Mouse (Mus musculus) heart, postnatal 25 days (tissue): Measurements from ENCODE around the gene Nsf. TPM values are rescaled to one million over a fixed set of nuclear protein-coding genes. Genes with fewer than 3 reads are reported as not detected.

ENCODE experiments used
- DNase-seq: peaks from one replicate; pipeline ENCODE4 v3.0.0; 2022; ENCODE audit warnings: low spot score
- intact Hi-C: fragments of 180-260 bp; cut with DNase I; formaldehyde crosslinking; loops from one replicate; pipeline ENCODE4 v1.15.1; 2025
- total RNA-seq, 2 experiments: library from RNA; stranded (reverse); gene quantifications; 2 replicates each; pipeline ENCODE4 v1.2.3; 2021

Gene Nsf
- total RNA-seq, 2 experiments from 2014 or later, result 31.3 to 31.9 TPM

DNA sequence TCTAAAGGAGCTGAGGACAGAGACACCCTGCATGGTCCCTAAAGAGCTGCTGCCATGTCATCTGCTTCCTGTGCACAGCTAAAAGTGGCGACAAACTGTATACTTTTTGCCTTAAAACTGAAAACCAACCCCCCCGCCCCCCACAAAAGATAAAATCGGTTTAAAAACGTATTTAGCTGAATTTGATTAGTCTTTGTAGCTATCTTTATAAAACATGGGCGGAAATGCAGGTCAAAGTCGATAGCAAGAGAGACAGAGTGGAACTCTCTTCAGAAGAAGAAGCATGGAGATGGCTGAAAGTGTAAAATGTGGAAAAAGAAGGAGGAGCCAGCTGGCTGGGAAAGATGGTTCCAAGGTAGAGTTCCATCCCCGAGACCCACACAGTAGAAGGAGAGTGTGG is 4.9 kb downstream of the Nsf start:
- DNase-seq, result no peak
- intact Hi-C loops, result no loop called here

DNA sequence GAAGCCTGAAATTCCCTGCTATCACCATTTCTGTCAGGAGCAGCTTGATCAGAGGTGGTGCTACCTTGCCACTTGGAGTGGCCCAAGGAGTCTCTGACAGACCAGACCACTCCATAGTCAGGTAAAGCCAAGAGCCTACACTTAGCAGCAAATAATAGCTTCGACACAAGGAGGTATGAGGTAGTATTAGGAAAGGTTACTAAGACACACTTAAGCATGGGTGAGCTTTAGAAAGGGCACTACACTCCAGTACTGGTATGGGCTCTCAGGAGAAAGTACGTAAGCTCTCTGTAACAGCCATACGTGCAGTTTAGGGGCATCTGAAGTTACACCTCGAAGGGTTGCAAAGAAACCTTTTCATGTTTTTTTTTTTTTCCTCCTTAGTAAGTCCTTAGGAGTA is 11.1 kb downstream of the Nsf start:
- DNase-seq, result no peak
- intact Hi-C loops, result no loop called here

DNA sequence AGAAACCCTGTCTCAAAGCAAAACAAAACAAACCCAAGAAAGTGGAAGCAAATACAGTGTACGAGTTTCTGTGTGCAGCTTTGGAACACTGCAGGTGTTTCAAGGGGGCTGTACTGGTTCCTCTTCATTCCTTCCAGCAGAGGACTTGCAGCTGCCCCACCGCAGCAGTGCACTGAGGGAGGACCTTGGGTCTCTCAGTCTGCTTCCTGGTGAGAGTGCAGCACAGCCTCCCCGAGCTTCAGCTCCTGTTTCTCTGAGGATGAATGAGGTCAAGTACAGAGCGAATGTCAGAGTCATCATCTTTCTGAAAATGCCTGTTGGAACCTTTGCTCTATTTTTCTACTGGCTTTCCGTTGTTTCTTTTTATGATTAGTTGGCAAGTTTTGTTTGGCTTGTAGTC is 12.5 kb downstream of the Nsf start:
- intact Hi-C loops, result no loop called here
- DNase-seq, result no peak

DNA sequence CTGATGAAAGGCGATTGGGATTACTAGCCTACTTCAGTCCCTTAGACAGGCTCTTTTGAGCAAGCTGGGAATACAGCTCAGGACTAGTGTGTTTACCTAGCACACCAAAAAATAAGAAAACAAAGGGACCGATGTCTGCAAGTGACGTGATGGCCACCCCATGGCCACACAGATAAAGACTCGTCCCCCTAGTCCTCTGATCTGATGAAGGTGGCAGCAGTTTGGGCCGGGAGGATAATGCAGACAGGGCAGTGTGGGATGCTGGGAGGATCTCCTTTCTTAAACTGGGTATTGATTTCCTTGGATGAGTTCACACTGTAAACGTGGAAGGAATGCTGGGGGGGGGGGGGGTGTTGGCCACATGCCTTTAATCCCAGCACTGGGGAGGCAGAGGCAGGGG is 13.0 kb downstream of the Nsf start:
- DNase-seq, result no peak
- intact Hi-C loops, result no loop called here

DNA sequence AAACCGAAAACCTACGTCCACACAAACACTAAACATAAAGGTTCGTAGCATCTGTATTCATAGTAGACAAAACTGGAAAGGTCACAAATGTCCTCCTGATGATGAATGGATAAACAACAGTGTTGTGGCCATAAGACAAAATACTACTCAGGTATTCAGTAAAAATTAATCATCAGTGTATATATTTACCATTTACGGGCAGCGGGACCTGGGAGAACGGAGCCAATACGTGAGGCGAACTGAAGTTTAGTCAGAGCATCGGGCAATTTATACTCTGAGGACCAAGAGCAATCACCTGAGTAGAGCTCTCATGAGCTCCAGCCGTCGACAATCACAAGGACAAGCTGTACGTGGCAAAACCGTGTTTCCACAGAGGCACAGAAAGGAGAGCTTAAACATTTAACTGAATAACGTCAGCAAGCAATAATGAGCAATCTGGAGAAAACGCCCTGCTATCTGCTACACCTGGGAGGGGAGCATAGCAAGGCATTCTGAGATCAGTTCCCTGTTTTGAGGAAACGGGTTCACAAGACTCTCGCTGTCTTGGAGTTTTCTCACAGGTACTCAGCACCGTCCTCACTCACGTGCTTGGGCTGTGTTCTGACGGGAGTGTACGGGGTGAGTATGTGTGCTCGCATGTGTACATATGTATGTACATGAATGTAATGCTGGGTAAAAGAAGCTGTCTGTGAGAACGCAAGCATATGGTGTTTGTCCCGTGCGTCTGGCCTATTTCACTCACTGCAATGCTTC is 15.7 kb downstream of the Nsf start:
- DNase-seq, result no peak
- intact Hi-C loops, result no loop called here

DNA sequence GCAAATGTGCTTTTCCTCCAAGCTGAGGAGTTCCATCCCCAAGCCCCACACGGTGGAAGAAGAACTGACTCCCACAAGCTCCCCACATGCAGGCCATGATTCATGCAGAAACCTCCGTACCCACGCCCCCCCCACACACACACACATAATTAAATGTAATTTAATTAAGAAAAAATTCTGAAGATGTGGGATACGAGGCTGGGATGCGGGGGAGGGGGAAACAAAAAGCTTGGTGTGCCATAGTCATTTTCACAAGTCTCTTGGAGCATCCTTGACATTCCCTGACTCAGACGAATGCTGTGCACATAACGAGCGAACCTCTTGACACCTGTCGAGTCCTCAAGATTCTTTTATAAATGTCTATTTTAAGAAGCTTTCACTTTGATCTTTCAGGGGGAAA is 16.4 kb downstream of the Nsf start:
- no peak for DNase-seq
- intact Hi-C loops, result no loop called here

DNA sequence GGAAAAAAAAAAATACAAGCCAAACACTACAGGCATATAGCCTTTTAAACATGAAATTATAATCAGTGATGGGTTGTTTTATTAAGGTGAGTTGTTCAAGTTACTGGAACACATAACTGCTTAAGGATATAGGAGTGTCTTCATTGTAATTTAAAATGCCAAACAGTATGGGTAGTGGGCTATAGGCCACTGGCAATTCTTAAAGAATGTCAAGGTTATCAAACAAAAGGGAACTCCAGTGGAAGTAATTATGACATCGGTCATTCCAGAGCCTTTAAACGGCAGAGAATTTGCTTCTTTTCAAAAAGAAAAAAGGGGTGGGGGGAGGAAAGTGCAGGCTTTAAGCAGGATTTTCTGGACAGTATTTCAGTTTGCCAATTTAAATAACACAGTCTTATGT is 18.1 kb downstream of the Nsf start:
- intact Hi-C loops, result no loop called here
- DNase-seq, result no peak

DNA sequence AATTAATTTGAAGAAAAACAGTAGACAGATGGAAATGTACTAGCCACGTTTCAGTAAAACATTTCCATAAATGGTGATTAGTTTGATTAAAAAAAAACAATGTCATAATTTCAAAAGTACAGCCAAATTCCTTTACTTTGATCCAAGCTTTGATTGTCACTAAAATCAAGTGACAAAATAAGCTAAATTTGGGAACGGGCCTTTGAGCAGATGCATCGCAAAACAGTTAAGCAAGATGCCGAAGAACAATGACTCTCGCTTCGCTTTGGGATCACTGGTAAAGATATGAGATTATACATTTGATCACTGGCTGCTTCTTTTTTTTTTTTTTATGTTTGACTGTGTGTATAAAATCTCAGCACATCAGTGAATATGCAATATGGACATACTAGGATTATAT is 20.0 kb downstream of the Nsf start:
- intact Hi-C loops, result no loop called here
- DNase-seq, result no peak

DNA sequence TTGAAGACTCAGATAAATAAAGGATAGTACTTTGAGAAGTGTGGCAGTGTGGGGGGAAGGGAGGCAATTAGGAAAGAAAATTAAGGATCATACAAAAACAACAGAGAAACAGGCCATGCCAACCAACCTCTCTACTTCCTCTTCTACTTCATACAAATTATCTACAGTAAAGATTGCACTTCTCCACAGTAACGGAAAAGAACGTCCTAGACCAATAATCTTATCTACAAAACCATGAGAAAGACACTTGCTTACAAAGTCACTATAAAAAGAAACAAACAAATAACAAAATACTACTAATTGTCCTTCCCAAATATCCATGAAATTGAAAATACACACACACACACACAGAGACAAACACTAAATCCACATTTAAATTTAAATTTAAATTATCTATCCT is 29.9 kb downstream of the Nsf start:
- DNase-seq, result no peak
- intact Hi-C loops, result no loop called here

DNA sequence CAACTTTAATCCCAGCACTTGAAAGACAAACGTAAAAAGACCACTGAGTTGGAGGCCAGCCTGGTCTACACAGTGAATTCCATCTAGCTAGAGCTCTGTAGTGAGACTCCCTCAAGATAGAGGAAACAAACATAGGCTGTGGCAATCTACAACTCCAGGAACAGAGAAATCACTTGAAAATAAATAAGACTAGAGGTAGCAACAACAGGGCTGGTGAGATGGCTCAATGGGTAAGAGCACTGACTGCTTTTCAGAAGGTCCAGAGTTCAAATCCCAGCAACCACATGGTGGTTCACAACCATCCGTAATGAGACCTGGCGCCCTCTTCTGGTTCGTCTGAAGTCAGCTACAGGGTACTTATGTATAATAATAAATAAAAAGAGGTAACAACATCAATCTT is 30.6 kb downstream of the Nsf start:
- intact Hi-C loops, result no loop called here

DNA sequence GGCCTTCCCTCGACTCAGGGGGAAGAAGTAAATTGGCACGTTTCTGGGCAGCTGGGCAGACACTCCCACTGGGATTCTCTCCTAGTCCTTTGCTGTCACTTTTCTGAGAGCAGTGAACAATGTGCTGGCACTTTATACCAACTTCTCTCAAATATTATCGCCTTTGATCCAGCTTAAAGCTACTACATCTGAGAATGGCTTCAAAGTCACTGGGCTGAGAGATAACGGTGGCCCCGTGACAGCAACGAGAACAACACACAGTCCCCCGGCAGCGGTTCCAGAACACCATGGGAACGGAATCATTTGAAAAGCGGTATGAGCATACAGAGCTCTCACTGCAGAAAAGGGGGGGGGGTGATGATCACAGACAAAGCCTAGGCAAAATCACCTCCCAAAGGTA is 31.0 kb downstream of the Nsf start:
- no peak for DNase-seq
- intact Hi-C loops, result no loop called here

More for the DNA sequence above, 30.6 kb downstream of the Nsf start:
- DNase-seq, result no peak

DNA sequence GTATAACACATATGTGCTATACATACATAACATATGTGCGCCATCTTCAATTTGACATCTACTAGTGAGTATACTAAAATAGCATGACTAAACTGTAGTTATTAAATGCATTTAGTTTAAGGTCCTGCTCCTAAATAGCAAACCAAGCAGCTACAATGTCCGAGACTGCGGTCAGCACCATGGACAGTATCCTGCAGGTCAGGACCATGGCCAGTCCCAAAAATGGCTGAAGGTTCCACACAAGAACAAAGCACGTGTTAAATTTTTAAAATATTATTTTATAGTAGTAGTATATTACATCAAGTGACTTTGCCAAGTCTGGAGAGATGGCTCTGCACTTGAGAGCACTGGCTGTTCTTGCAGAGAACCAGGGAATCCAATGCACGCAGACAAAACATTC is 33.2 kb downstream of the Nsf start:
- DNase-seq, result no peak
- intact Hi-C loops, result no loop called here

DNA sequence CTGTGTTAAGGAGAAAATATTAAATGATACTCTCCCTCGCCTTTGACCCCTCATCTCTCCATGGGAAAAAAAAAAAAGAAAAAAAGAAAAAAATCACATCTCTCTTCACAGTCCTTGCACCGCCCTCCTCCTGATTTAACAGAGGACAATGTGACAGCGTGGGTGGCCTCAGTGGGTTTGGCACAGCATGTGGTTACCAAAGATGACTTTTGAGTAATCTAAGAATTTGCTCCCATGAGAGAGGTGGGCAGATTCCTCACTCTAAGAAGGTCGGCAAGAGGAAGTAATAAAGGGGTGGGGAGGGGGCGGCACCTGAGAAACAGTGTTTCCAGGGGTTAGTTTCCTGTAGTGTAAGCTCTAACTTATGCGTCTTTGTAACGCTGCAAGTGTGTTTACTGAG is 37.0 kb downstream of the Nsf start:
- intact Hi-C loops, result no loop called here
- DNase-seq, result no peak

DNA sequence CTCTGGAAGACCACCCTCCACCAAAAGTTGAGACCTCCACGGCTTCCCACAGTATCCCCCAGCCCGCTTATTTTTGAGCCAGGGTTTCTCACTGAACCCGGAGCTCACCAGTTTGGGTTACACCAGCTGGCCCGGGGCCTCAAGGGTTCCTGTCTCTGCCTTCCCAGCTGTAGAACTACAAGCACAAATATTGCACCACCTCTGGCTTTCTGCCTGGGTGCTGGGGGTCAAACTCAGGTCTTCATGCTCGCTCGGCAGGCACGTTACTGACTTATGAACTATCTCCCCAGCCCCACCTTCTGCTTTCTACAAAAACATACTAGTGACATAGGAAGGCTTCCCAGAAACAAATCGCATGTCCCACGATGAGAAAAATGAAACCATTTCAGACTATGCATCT is 38.2 kb downstream of the Nsf start:
- no peak for DNase-seq
- intact Hi-C loops, result no loop called here

DNA sequence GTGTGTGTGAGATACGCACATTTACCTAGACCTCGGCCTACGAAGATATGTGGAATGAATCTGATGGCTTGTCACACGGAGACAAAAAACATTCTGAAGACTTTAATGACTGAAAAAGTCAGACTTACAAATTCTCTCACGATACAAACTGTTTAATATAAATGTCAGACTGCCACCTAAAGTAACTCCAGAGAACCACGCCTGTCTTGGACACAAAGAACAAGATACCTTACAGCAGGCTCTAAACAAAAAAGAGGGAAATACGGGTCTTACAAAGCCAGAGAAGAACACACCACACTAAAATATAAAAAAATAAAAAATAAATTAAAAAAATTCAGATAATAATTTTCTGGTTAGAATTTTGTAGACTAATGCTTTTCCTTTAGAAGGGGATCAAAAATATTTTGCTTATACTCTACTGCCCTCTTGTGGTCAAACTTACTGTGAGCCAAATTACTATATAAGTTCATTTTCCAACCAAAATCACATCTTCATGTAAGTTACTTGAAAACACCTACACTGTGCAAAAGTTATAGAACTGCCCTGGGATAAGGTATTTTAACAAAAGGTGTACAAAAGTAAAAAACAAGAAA is 42.8 kb downstream of the Nsf start:
- no peak for DNase-seq
- intact Hi-C loops, result loop anchor here (2.0 kb wide), 1 partner anchor 272 kb away; the partner anchor contains the start of gene Lyzl6

DNA sequence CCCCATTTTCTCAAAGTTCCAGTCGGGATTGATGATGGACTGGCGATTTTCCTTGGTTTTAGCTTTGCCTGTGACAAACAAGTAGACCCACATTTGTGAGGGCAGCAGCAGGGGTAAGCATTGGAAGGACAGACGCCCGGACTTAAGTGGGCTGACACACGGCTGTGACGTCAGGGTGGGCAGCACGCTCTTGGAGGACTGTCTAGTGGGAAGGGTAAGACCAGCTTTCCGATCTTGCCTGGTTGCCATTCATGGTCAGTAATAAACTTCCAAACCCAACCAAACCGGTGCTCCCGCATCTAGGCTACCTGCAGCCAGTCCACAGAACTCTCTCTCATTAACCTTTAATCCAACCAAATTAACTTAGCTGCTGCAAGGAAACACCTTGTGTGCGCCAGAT is 43.3 kb downstream of the Nsf start:
- DNase-seq, result no peak
- intact Hi-C loops, result loop anchor here (2.0 kb wide), 1 partner anchor 272 kb away; the partner anchor contains the start of gene Lyzl6

DNA sequence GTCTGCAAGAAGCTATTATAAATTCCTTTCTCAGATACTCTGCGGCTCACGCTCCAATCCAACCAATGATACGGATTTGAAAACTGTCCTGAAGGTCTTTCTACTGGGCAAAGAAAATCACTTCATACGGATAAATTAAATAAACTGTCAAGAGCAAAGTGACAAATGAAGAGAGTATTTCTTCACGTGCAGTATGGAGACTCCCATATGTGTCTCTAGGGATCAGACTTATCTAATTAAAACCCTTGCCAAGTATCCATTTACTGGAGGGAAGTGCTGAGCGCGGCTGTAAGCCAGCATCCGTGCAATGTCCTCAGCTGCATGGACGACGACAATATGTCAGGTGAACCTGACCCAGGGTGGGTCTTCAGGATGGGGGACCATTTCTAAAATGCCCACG is 44.0 kb downstream of the Nsf start:
- DNase-seq, result no peak
- intact Hi-C loops, result loop anchor here (2.0 kb wide), 1 partner anchor 271 kb away; the partner anchor contains the start of gene Lyzl6

DNA sequence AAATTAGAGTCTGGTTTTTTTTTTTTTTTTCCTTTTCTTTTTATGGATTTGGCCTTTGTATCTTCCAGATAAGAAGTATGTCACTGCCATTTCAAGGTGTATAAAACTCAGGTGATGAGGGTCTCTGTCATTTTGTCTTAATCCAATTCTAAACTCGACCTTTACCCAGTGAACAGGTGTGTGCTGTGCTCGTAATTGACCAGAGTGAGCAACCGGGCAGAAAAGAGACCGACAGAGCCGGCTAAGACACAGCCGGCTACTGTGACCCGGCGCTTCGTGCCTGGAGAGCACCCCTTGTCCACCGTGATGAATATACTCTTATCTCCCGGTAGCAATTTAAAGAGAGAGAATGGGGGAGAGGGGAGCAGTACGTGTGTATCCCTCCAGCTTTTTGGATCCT is 44.5 kb downstream of the Nsf start:
- intact Hi-C loops, result no loop called here
- no peak for DNase-seq

DNA sequence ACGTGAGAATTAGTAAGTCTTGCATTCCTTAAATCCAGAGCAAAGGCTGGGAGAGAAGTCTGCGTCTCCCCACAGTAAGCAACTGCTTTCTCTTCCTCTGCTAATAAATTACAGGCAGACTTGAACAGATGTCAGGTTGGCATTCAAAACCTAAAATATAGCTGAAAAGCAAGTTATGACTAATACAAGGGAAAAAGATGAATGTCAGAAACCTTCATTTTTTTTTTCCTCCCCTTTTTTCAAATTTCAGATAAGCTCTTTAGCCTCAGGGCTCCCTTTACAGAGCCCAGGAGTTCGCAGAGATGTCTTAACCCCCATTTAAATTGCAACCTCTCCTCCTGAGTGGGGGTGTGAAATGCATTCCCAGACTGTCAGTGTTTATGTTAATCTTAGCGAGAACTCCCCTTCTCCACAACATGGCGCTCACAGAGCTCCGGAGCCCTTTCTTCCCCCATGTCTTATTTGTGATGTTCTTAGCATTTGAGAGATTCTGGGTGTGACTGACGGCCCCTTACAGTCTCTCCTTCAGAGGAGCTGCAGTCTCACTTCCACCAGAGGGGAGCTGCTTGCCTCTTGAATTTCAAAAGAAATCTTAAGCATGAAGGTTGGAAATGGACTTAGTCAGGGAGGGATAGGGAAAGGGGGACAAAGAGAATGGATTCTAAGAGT is 47.7 kb downstream of the Nsf start:
- DNase-seq, result no peak
- intact Hi-C loops, result no loop called here

DNA sequence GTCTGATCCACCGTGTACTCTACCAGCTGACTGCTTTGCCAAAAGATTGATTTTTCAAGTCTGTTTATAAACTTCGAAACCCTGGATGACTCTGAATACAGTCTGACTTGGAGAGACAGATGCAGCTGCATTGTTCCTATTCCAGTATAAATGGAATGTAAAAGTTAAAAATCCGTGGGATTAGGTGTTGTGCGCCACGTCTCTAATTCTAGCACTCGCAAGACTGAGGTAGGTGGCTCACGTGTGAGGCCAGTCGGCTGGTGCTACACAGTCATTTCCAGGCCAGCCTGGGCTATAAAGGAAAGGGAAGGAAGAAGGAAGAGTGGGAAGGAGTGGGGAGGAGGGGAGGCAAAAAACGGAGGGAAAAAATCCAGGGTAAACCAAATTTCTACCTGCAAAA is 48.4 kb downstream of the Nsf start:
- DNase-seq, result no peak
- intact Hi-C loops, result no loop called here

DNA sequence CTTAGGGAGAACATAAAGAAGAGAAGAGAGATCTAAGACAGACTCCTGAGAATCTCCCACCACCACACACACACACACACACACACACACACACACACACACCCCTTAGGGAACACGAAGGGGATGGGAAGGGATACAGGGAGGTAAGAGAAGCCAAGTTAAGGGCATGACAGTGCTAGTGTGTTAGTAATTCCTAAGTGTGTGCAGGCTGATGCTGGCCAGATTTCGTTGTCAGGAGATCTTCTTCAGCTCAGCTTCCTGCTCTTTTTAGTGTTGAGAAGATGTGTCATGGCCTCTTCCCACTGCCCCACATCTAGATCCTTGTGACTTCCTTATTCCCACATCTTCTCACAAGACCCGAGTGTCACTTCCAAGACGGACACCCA is 52.3 kb downstream of the Nsf start:
- DNase-seq, result no peak
- intact Hi-C loops, result no loop called here
